Mouse (Mus musculus): Measurements from ENCODE around the gene Gm10662.
"Not testable (repeated sequence)": the region's sequence is repeated elsewhere in the genome, so short reads cannot be mapped to it uniquely, and the experiment has no call there.

Gm10662 gene

GRCm38 (mm10) chr7:23144380-23144779, at the start of gene Gm10662:
Gene Gm10662 (minus strand): TSS chr7:23144480.
- not testable (repeated sequence) for DNase-seq (ENCODE audit: low spot score)

- DNase-seq (ENCODE audit: low spot score): not testable (repeated sequence)
Observed at GRCm38 (mm10) chr7:23163505-23163904, 19.2 kb upstream of the Gm10662 start.

Measured in spleen, adult 12 weeks (tissue).